Mouse (Mus musculus) spleen, postnatal 0 days (tissue): ENCODE measurements around the gene Acad10. TPM values are rescaled to one million over a fixed set of nuclear protein-coding genes. Genes with fewer than 3 reads are reported as not detected.

Experiments
- polyA plus RNA-seq: library from polyadenylated mRNA; unstranded; fragments of >200 nt; fragmentation: Nextera tagmentation; extraction: Ambion mirVana; gene quantifications from 2 replicates; pipeline ENCODE4 v1.2.1, GENCODE M21; 2015

The Acad10 gene
- 1.3 and 1.7 TPM in 2 replicates for polyA plus RNA-seq

GRCm38 (mm10) chr5:121660059-121660896, at the start of gene Acad10, which contains the start of gene Brap:
TSS of gene Acad10 (minus strand) at chr5:121660514.
TSS of gene Brap (plus strand) at chr5:121660563.

GRCm38 (mm10) chr5:121618592-121619513, 41.5 kb downstream of the Acad10 start, which contains the start of gene Acad12:
TSS of gene Acad12 (minus strand) at chr5:121618938.

GRCm38 (mm10) chr5:121593451-121594401, 66.6 kb downstream of the Acad10 start, which contains the start of gene Aldh2:
TSS of gene Aldh2 (minus strand) at chr5:121593824.

Other genes with a start within 250 kb of the Acad10 start
- 1.4 and 2.0 TPM in 2 replicates for gene Tmem116, start 208.6 kb downstream of the Acad10 start, polyA plus RNA-seq
- gene Erp29, start 208.0 kb downstream of the Acad10 start, polyA plus RNA-seq, result 119 and 125 TPM in 2 replicates
- not detected in 2 replicates for gene Adam1b, start 157.1 kb downstream of the Acad10 start, polyA plus RNA-seq
- gene Adam1a, start 115.0 kb downstream of the Acad10 start, polyA plus RNA-seq, result 0.85 and 0.93 TPM in 2 replicates
- gene Gm42878, start 115.0 kb downstream of the Acad10 start, polyA plus RNA-seq, result not detected in 2 replicates
- 31.2 and 33.3 TPM in 2 replicates for gene Mapkapk5, start 114.6 kb downstream of the Acad10 start, polyA plus RNA-seq
- 131 and 184 TPM in 2 replicates for gene Aldh2, start 66.7 kb downstream of the Acad10 start, polyA plus RNA-seq
- 1.2 and 1.7 TPM in 2 replicates for gene Acad12, start 41.6 kb downstream of the Acad10 start, polyA plus RNA-seq
- 28.0 and 28.3 TPM in 2 replicates for gene Brap, start within 50 bp of the Acad10 start, polyA plus RNA-seq
- gene Atxn2, start 50.8 kb upstream of the Acad10 start, polyA plus RNA-seq, result 38.0 and 39.3 TPM in 2 replicates
- 12.4 and 17.5 TPM in 2 replicates for gene Sh2b3, start 177.1 kb upstream of the Acad10 start, polyA plus RNA-seq
- gene Pheta1, start 188.5 kb upstream of the Acad10 start, polyA plus RNA-seq, result 3.8 and 6.6 TPM in 2 replicates